Mouse (Mus musculus) spleen, embryonic (tissue): ENCODE results near the gene Dlst.

Experiments used
- CTCF ChIA-PET: fragments of 350-600 bp; sonication (Branson Sonifier 250); formaldehyde crosslinking; loops from one replicate; lab custom pipeline; 2022; lab: Charles Lee

Dlst gene

DNA sequence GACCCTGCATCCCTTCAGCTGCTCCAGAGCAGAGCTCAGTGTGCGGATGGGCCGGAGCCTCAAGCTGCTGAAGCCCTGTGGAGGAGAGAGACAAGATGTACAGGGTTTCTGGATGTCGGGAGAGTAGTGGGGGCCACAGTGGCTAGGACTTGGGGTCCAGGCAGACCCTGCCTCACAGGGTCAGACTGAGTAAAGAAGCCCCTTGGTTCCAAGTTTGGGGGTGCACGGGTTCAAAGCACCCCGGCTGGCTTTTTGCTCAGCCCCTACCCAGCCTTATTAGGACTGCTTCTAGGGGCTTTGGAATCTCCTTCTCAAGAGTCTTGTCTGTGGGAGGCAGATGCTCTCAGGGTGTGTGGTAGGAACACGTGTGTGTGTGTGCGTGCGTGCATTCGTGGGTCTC is 36.2 kb downstream of the Dlst start:
- CTCF ChIA-PET = no interaction called here

DNA sequence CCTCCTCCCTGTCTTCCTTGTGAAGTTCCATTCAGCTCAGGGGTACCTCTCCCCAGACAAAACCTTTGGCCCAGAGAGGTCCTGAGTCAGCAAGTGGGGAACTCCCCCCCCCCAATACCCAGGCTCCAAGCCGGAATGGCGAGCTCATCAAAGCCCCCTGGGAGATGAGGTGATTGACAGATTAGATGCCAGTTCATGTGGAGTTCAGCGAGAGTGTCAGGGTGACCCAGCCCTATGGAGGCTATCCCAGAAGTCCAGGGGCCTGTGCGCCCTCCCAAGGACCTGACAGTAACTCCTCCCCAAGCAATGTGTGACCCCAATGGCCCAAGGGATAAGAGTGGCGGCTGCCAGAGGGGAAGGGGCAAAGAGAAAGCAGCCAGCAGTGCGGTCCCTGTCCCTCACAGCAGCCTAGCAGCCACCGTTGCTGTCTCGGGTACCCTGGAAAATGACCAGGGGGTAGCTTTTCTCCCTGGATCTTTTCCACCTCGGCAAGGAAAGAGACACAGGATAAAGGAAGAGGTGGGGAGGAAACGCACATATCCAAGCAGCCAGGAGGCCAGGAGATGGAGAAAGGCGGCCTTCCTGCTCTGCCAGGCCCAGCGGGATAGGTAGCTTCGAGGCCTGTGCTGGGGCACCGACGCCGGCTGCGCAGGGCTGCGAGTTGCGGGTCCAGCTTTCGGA is 39.8 kb downstream of the Dlst start:
- CTCF ChIA-PET = no interaction called here

DNA sequence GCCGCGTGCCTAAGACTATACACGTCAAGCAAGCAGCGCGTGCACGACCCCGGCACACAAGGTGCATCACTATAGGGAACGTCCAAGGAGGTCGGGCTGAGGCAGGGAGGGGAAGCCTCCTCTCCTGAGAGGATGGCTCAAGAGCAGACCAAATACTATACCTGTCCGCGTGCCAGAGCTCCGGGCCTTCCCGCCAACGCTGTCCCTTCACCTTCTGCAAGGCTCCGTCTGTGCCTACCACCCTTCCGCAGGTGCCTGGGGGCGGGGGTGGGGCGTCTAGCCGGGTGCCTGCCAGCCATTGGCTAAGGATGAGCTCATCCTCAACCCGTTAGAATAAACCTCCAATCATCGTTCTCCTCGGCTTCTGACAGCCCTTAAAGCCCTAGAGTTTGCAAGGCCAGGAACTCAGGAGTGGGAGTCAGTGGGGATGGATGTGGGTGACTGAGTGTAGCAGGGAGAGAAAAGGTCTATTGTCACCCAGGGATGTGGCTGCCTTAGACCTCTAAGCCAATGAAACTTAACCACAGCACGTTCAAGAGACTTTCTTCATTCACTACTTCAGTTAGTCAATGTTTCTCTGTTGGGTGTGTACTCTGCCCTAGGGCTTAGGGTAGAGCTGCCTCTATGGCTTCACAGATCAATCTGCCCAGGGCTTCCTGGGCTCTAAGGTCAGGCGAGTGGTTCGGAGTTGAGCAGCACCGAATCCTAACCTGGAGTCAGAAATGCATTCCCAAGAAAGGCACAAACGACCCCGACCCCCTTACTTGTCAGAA is 40.6 kb downstream of the Dlst start, which contains the start of gene Rps6kl1:
Gene Rps6kl1 (minus strand): TSS at position 263 of the 773 bp plus-strand sequence.
- CTCF ChIA-PET = no interaction called here

DNA sequence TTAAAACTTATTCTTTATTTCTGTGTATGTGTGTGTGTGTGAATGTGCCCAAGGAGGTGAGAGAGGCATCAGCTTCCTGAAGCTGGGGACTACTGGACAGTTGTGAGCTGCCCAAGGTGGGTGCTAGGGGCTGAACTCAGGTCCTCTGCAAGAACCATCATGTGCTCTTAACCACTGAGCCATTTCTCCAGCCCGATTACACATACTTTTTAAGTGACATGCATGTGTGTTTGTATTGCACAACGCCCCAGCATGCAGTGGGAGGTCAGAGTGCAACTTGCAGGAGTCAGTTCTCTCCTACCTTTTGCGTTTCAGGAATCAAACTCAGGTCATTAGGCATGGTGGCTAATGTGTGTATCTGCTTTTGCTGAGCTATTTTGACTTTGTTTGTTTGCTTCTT is 42.4 kb downstream of the Dlst start:
- CTCF ChIA-PET = no interaction called here

DNA sequence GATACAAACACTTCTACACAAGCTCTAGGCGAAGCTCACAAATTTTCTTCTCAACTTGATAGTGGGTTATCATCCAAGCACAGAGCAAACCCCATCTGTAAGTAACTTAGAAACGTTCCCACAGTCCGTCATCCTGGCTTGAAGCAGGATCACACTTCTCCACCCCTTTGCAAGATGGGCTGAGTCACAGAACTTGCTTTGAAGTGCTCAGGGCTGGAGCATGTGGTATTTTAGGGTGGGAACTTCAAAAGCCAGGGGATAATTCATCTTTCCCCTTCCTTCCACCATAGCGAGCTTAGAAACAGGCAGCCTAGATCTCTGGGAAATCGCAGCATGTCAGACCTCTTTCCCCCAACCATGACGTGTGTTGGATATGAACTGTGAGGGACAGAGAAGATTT is 45.7 kb downstream of the Dlst start:
- CTCF ChIA-PET = no interaction called here

DNA sequence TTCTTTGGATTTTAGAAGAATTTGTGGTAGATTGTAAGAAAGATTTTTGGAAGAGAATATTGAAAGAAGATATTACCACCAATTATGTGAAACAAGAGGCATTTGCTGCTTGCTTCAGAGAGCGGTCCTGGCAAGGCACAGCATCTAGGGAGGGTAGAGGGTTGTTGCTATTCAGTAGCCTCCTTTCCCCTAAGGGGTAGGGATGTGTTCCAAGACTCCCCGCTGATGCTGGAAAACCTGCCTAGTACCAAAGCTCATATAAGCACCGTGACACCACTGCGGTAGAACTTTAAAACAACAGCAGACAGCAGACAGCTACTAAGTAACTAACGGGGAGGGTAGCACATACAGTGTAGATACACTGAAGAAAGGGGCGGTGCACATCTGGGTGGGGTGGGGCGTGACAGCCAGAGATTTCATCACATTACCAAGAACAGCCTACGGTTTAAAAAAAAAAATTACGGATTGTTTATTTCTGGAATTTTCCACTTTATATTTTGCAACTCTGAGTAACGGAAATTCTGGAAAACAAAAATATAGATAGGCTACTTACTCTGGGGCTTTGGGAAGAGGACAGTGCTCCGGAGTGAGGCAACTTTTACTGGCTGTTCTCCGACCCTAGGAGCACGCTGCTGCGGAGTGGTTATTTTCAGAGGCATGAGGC is 47.3 kb downstream of the Dlst start:
- CTCF ChIA-PET = no interaction called here

DNA sequence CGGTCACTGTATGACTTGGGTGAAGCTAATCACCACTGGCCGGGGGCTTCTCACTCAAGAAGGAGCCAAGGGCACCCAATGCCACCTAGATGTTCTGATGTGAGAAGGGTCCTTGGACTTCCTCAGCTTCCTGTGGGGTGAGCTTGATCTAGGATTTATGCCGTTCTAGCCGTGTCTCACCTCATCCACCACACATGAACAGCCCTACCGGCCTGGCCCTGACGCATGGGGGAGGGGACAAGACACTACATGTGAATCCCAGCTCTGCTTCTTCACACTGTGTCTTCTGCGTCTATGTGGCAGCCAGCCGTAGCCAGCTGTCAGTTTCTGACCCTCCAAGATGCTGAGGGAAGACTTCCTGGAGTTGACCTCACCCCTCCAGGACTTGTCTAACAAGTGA is 48.2 kb downstream of the Dlst start:
- CTCF ChIA-PET = interaction anchor here (0.5 kb wide), 1 partner anchor 318 kb away, joined by 4 read pairs; no protein-coding TSS in a partner anchor

DNA sequence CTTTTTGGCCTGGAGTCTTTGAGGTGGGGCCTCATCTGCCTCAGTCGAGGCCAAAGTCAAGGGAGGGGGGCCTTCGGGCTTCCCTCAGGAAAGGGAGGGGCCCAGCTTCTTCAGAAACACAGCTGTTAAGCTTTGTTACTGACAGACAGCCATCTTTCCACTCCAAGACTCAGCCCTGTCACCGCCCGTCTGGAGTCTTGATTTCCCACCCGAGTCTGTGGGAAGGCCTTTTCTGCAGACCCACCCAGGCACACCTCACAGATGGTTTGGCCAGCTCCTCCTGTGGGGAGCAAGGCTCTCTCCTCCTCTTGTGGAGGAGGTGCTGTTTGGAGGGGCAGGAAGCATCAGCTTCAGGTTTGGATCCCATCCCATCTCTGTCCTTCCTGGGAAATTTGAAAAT is 49.0 kb downstream of the Dlst start:
- CTCF ChIA-PET = interaction anchor here (0.5 kb wide), 1 partner anchor 492 kb away, joined by 5 read pairs; no protein-coding TSS in a partner anchor

DNA sequence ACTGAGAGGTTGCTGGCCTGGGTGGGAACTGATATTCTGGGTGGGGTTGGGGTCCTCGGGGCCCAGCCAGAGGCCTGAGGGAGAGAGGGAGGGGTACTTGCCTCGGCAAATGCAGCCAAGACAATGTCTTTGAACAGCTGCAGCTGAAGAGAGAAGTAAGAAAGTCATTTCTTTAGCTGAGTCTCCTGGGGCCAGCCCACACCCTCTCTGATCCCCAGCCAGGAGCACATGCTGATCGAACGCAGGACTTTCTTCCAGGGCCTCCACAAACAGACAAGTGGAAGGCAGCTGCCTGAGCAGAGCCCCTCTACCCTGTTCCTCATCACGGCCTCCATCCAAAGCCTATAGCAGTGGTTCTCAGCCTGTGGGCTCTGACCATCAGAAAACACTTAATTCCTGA is 54.4 kb downstream of the Dlst start:
- CTCF ChIA-PET = no interaction called here

DNA sequence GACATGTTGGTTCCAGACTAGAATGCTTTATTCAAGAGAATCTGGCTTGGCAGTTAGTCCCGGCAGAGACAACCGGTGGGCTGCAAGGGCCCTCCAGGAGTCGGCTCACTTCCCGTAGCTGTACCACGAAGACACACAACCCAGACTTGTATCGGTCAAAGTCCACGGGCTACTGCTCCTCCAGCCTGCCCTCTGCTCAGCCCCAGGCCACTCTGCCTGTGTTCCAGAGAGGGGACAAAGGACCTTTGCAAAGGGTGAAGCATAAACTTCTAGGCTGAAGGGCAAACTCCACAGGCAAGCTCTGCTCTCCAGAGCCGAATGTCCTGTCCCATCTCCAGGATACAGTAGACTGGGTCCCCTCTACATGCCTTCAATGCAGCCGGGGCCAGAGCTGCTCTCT is 56.0 kb downstream of the Dlst start:
- CTCF ChIA-PET = interaction anchor here (0.6 kb wide), 1 partner anchor 1702 kb away, joined by 4 read pairs; no protein-coding TSS in a partner anchor

DNA sequence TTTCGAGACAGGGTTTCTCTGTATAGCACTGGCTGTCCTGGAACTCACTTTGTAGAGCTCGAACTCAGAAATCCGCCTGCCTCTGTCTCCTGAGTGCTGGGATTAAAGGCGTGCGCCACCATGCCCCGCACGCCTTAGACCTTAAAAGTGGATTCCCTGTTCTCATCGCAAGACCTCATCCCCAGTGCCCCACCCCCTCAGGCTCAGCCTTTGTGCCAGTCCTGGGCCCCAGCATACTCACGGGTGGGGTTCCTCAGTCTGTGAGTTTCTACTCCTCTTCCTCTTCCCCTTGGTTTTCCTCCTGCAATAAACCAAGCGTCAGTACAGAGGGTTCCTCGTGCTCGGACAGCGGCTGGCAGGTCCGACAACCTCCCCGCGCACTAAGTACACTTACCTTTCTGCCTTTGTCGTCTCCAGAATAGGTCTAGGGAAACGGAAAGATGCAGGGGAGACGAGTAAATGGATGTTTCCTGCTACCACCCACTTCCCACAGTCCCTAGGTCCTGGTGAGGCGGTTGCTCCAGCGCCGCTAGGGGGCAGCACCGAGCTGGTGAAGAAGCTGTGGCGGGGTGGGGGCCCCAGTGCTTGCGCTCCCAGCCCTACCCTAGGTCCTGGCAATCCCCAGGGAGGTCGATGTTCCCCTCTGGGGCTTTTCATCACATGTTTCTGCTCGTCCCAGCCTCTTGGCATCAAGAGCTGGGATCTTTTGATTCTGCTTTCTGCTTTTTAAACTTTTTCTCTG is 58.7 kb downstream of the Dlst start:
- CTCF ChIA-PET = interaction anchor here (0.7 to 0.8 kb wide), 2 partner anchors 51 to 136 kb away, joined by 4 read pairs; no protein-coding TSS in a partner anchor

DNA sequence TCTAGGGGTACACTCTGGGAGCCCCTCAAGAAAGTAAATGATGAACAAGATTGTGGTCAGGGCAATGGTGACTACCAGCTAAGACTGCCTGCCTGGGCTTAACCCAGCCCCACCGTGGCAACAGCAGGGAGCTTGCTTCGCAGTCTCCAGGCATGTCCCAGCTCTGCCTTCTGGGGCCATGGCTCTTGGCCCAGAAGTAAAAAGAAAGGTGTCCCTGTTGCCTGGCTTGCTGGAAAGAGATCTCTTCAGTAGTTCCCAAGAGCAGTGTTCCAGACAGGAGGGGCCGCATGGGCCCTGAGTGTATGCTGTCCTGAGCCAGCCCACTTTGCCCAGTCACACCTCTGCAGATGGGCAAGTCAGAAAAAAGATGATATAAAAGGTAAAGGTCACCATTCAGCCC is 59.2 kb downstream of the Dlst start:
- CTCF ChIA-PET = interaction anchor here (0.6 to 0.9 kb wide), 3 partner anchors 50 to 135 kb away, joined by 3 to 4 read pairs (median 3); no protein-coding TSS in a partner anchor

DNA sequence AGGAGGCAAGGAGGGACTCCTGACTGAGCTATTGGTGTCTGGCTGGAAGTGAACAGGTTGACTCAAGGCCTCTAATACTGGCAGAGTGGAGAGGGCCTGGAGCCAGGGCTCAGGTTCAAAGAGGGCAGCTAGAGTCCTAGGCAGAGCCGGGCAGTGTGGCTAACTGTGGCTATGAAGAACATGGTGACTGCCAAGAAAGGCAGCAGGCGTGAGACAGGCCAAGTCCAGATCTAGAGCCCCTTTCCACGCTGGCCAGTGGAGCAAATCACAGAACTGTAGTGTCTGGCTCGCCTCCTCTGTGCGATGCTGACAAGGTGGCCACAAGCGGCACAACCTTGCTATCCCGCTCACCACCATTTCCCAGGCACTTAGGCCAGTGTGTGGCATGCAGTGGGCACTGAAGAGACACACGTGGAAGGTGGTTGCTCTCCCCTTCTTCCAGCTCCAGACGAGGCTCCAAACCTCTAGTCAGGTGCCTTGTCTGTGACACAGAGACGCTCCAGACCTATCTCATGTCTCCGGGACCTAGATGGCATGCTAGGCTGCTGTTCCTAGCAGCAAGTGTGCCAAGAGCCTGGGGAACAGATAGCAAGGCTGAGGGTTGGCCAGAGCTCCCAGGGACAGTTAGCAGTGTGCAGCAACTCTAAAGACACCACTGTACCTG is 59.8 kb downstream of the Dlst start:
- CTCF ChIA-PET = interaction anchor here (0.6 to 0.9 kb wide), 3 partner anchors 50 to 135 kb away, joined by 3 to 4 read pairs (median 3); no protein-coding TSS in a partner anchor

DNA sequence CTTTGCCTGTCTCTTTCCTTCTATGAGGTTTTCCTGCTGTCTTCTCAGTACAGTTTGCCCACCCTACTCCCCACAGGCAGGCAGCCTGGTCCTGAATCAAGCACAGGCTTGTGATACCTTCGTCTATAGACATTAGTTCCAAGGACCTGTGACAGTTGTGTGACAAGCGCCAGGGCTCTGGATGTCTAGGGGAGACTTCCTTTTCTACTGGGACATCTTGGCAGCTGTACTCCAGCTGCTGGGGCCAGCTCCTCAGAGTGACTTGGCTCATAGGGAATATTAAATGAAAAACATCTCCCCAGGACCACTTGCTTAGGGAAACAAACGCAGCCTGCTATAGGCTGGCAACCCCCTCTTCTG is 60.3 kb downstream of the Dlst start:
- CTCF ChIA-PET = no interaction called here

DNA sequence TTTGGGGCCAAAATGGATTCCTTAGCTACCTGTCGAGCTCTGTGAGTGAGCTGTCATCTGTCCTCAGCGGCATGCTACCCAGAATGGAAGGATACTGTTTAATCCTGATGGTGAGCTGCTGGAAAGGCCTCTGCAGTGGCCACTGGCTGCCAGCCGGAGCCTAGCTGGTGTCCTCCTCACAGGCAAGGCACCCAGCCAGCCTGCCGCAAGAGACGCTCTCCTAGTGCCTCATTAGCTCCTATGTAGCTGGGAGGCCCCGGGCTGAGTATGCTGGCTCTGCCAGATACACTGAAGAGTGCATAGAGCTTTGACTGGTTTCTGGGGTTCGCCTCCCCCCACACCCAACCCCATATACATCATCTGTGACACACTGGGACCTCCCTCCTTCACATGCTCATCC is 63.4 kb downstream of the Dlst start:
- CTCF ChIA-PET = interaction anchor here (0.6 kb wide), 1 partner anchor 79 kb away, joined by 8 read pairs; no protein-coding TSS in a partner anchor

DNA sequence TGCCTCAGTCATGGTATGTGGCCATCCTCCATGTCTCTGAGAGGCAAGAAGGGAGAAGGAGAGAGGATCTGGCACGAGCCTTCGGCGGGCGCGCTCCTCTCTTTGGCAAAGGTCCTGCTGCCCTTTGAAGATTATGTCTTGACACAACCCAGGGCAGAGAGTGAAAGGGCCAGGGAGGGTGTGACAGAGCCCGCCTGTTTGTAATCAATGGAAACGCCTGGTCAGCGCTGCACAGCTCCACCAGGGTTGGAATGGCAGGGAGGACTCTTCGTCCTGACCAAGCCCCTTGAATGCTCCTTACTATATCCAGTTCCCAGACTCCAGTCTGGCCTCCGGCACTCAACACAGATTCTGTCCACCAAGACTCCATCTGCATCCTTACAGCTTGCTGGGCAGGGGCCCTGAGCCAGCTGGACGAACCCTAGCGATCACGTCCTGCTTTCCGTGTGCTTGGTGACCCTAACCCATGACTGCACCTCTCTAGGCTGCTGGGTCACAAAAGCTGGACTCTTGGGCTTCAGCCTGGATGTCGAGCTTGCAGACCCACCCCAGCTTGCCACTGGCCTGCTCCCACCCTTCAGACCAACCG is 64.5 kb downstream of the Dlst start:
- CTCF ChIA-PET = no interaction called here

DNA sequence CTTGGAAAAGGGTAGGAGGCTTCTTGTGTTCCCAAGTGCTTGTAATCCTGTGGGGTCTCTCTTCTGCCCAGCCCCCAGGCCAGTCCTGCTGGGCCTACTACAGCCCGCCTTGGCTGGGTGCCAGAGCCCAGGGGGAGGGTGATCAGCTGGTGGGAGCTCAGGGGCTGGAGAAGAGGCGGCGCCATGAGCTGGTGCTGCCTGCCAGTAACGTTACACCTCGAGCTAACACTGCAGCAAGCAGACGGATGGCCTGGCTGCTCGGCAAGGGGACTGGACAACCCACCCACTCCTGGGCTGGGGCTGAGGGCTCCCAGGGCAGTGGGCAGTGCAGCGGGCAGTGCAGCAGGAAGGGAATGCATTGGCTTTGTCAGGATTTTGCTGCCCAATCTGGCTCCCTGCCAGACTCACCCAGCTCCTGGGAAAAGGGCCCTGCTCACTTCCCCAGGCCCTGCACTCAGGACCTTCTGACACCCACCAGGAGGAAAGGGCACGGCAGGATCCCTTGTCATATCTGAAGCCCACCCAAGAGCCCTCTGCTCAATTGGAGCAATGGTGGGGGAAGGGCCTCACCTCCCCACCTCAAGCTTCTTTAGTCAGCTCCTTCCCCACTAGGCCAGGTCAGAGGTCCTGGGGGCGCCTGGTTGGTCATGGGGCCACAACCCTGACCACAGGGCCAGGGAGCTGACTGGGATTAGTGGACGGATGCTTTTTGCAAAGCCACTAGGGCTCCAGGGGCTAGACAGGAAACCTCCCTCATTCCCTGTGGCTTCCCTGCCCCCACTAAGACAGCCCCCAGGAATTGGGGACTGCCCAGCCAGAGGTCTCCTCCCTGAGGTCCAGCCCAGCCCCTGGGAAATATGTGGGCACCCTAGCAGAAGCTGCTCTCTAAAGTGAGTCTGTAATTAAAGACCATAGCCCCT is 65.6 kb downstream of the Dlst start:
- CTCF ChIA-PET = no interaction called here

DNA sequence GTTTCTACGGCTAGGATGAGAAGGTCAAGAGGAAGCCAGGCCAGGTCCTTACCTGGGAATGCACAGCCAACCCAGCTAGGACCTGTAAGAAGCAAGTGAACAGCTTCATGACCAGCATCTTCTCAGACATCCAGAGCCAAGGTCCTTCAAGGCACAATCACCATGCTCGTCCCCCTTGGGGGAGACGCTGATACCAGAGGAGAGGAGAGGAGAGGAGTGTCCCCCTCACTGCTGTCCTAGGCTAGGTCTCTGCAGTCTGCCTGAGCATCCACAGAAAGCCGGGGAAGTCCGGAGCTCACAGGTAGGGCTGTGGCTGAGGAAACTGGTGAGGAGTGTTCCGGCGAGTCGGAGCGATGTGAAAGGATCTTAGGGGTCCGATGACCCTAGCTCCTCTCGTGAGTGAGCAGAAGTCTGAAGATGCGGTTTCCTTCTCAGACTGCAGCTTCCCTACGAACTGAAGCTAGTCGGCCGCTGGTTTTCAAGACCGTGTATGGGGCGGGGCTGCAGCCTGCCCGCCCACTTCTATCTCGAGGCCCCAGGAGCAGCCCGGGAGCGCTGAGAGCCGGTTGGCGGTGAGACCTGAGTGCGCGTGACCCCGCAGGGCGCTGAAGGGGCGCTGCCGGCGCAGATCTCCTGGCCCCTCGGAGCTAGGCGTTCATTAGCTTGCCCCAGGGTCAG is 66.4 kb downstream of the Dlst start:
- CTCF ChIA-PET = no interaction called here

DNA sequence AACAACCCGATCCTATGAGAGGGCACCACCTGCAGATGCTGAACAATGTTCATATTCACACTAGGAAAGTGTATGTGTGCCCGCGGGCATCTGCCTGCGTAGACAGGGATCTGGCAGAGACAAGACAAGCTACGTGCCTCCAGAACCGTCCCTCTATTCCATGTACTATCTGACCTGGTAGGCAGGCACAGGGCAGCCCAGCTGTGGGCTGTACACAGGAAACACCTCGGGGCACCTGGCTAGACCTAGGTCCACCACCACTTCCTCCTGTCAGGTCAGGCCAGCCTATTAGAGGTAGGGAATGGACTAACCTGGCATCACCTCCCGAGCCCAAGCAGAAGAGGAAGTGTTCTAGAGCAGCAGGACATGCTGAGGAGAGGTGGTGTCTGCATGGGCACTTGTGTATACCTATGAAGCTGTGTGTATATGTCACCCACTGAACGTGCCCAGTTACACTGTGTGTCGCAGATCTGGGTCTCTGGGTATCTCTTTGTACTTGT is 67.2 kb downstream of the Dlst start, which contains the start of gene Pgf:
Gene Pgf (minus strand): TSS at position 51 of the 500 bp plus-strand sequence.
- CTCF ChIA-PET = no interaction called here
